Mouse (Mus musculus) CH12.LX (cell line): ENCODE measurements around the gene Trim9. TPM values are rescaled to one million over a fixed set of nuclear protein-coding genes. Genes with fewer than 3 reads are reported as not detected.

Experiments used
- DNase-seq: peaks from one replicate; pipeline ENCODE4 v3.0.0-alpha.2; 2013; ENCODE audit errors: extremely low read depth
- H3K27ac ChIP-seq: 2 replicates; pipeline ENCODE4 v1.5.1; 2012; ENCODE audit warnings: low read depth, mild to moderate bottlenecking, control low read depth, moderate library complexity; ENCODE audit not compliant: insufficient read depth
- H3K27me3 ChIP-seq: replicated peaks from 2 replicates; pipeline ENCODE3; 2012; ENCODE audit warnings: inconsistent platforms
- H3K36me3 ChIP-seq, 2 experiments: replicated peaks in 1 of 2; 2 replicates each; pipeline versions ENCODE3 to v1.6.1; 2012; ENCODE audit warnings: inconsistent platforms in 1 of 2, low read length in 1 of 2, mild to moderate bottlenecking in 1 of 2, mixed read lengths in 1 of 2, moderate library complexity in 1 of 2; ENCODE audit not compliant: control insufficient read depth in 1 of 2, insufficient read depth in 1 of 2
- H3K4me1 ChIP-seq, 2 experiments: 2 replicates each; pipeline ENCODE4 v1.6.1; 2012; ENCODE audit warnings: inconsistent platforms in 1 of 2, moderate library complexity in 1 of 2; ENCODE audit not compliant: insufficient read depth in 2 of 2, control insufficient read depth in 1 of 2
- H3K4me2 ChIP-seq: 2 replicates; pipeline ENCODE4 v1.6.1; 2012; ENCODE audit warnings: low read depth, mild to moderate bottlenecking, control low read depth; ENCODE audit not compliant: poor library complexity, insufficient read depth, severe bottlenecking
- H3K4me3 ChIP-seq, 3 experiments: fragments of 150-350 bp in 1 of 3; sonication (generic) in 1 of 3; replicated peaks in 1 of 3; 2 replicates each; pipeline versions ENCODE3 to v1.5.1; 2011 to 2012; ENCODE audit warnings: low read depth in 2 of 3, low read length in 2 of 3, mild to moderate bottlenecking in 2 of 3, moderate library complexity in 2 of 3, control low read depth in 1 of 3, improper control_type of control experiment in 1 of 3, inconsistent platforms in 1 of 3, mixed read lengths in 1 of 3; ENCODE audit not compliant: poor library complexity in 1 of 3
- H3K79me2 ChIP-seq: replicated peaks from 2 replicates; pipeline ENCODE4 v1.6.1; 2012; ENCODE audit warnings: mild to moderate bottlenecking, moderate library complexity; ENCODE audit not compliant: control insufficient read depth, poor library complexity, insufficient read depth, severe bottlenecking; ENCODE audit errors: extremely low read depth
- H3K9ac ChIP-seq: 2 replicates; pipeline ENCODE4 v1.6.1; 2012; ENCODE audit warnings: low read depth, mild to moderate bottlenecking, control low read depth, moderate library complexity; ENCODE audit not compliant: insufficient read depth
- H3K9me3 ChIP-seq: replicated peaks from 2 replicates; pipeline ENCODE3; 2012; ENCODE audit warnings: low read length, inconsistent platforms, mixed read lengths
- CTCF ChIP-seq, 2 experiments: IDR thresholded peaks in 1 of 2; conservative IDR thresholded peaks in 1 of 2; 2 replicates each; pipeline ENCODE4 v1.5.1; 2011 to 2012; ENCODE audit warnings: low read depth in 2 of 2, low read length in 2 of 2, improper control_type of control experiment in 1 of 2, inconsistent platforms in 1 of 2, mild to moderate bottlenecking in 1 of 2, moderate library complexity in 1 of 2
- E2F4 ChIP-seq: IDR thresholded peaks from 2 replicates; pipeline ENCODE4 v1.6.1; 2011; ENCODE audit warnings: low read depth, low read length, improper control_type of control experiment; ENCODE audit not compliant: insufficient replicate concordance
- ELF1 ChIP-seq: IDR thresholded peaks from 2 replicates; pipeline ENCODE4 v1.6.1; 2014; ENCODE audit warnings: low read depth, mild to moderate bottlenecking, inconsistent platforms, low read length, improper control_type of control experiment
- EP300 ChIP-seq: IDR thresholded peaks from 2 replicates; pipeline ENCODE4 v1.6.1; 2011; ENCODE audit warnings: low read length, improper control_type of control experiment
- ETS1 ChIP-seq: conservative IDR thresholded peaks from 2 replicates; pipeline ENCODE4 v1.6.1; 2012; ENCODE audit warnings: low read depth, mild to moderate bottlenecking, inconsistent platforms, low read length, improper control_type of control experiment, moderate library complexity
- HCFC1 ChIP-seq: IDR thresholded peaks from 2 replicates; pipeline ENCODE4 v1.6.1; 2012; ENCODE audit warnings: low read depth, mild to moderate bottlenecking, inconsistent platforms, low read length, improper control_type of control experiment
- JUN ChIP-seq: IDR thresholded peaks from 2 replicates; pipeline ENCODE4 v1.6.1; 2011; ENCODE audit warnings: low read depth, mild to moderate bottlenecking, low read length, improper control_type of control experiment, moderate library complexity; ENCODE audit not compliant: insufficient read depth
- KAT2A ChIP-seq: IDR thresholded peaks from 2 replicates; pipeline ENCODE4 v1.6.1; 2012; ENCODE audit warnings: low read length, improper control_type of control experiment, inconsistent platforms; ENCODE audit not compliant: insufficient replicate concordance
- MAFK ChIP-seq: IDR thresholded peaks from 2 replicates; pipeline ENCODE4 v1.6.1; 2011; ENCODE audit warnings: low read length, improper control_type of control experiment; ENCODE audit not compliant: insufficient replicate concordance
- MEF2A ChIP-seq: IDR thresholded peaks from 2 replicates; pipeline ENCODE4 v1.6.1; 2014; ENCODE audit warnings: low read depth, mild to moderate bottlenecking, inconsistent platforms, low read length, improper control_type of control experiment, borderline replicate concordance
- NRF1 ChIP-seq: IDR thresholded peaks from 2 replicates; pipeline ENCODE4 v1.6.1; 2014; ENCODE audit warnings: low read depth, mild to moderate bottlenecking, inconsistent platforms, low read length, improper control_type of control experiment, moderate library complexity
- PAX5 ChIP-seq: IDR thresholded peaks from 2 replicates; pipeline ENCODE4 v1.6.1; 2012; ENCODE audit warnings: low read length, inconsistent platforms, mixed read lengths
- POLR2A ChIP-seq: IDR thresholded peaks from 2 replicates; pipeline ENCODE4 v1.6.1; 2011; ENCODE audit warnings: low read depth, mild to moderate bottlenecking, improper control_type of control experiment, low read length
- POLR2AphosphoS2 ChIP-seq: IDR thresholded peaks from 2 replicates; pipeline ENCODE4 v1.6.1; 2011; ENCODE audit warnings: low read depth, low read length, improper control_type of control experiment
- RAD21 ChIP-seq: IDR thresholded peaks from 2 replicates; pipeline ENCODE4 v1.6.1; 2011; ENCODE audit warnings: low read depth, mild to moderate bottlenecking, low read length, improper control_type of control experiment, moderate library complexity
- RCOR1 ChIP-seq: conservative IDR thresholded peaks from 2 replicates; pipeline ENCODE4 v1.6.1; 2012; ENCODE audit warnings: low read depth, mild to moderate bottlenecking, inconsistent platforms, low read length, improper control_type of control experiment
- SIN3A ChIP-seq: IDR thresholded peaks from 2 replicates; pipeline ENCODE4 v1.6.1; 2012; ENCODE audit warnings: low read length, improper control_type of control experiment, inconsistent platforms
- SMC3 ChIP-seq: IDR thresholded peaks from 2 replicates; pipeline ENCODE4 v1.6.1; 2011; ENCODE audit warnings: low read depth, low read length, improper control_type of control experiment
- TCF12 ChIP-seq: IDR thresholded peaks from 2 replicates; pipeline ENCODE4 v1.6.1; 2014; ENCODE audit warnings: low read depth, mild to moderate bottlenecking, inconsistent platforms, low read length, improper control_type of control experiment
- UBTF ChIP-seq: IDR thresholded peaks from 2 replicates; pipeline ENCODE4 v1.6.1; 2012; ENCODE audit warnings: low read depth, mild to moderate bottlenecking, inconsistent platforms, low read length, improper control_type of control experiment, moderate library complexity
- USF1 ChIP-seq: IDR thresholded peaks from 2 replicates; pipeline ENCODE4 v1.6.1; 2014; ENCODE audit warnings: low read depth, mild to moderate bottlenecking, inconsistent platforms, low read length, improper control_type of control experiment
- ZC3H11A ChIP-seq: IDR thresholded peaks from 2 replicates; pipeline ENCODE4 v1.6.1; 2012; ENCODE audit warnings: low read depth, mild to moderate bottlenecking, inconsistent platforms, low read length, improper control_type of control experiment
- ZKSCAN1 ChIP-seq: IDR thresholded peaks from 2 replicates; pipeline ENCODE4 v1.6.1; 2012; ENCODE audit warnings: low read depth, inconsistent platforms, low read length, improper control_type of control experiment, borderline replicate concordance
- ZMIZ1 ChIP-seq: IDR thresholded peaks from 2 replicates; pipeline ENCODE4 v1.6.1; 2012; ENCODE audit warnings: low read depth, mild to moderate bottlenecking, inconsistent platforms, low read length, improper control_type of control experiment
- dilution Hi-C: fragments of 300-500 bp; cut with MboI; formaldehyde crosslinking; loops from 2 replicates; pipeline ENCODE4 v1.14.3; 2020; ENCODE audit warnings: low sequenced_read_pairs; ENCODE audit not compliant: extremely low pct_unique_long_range_greater_than_20kb, extremely low pct_ligation_motif_present
- in situ Hi-C: fragments of 300-500 bp; cut with MboI; formaldehyde crosslinking; loops from 3 replicates; pipeline ENCODE4 v1.14.3; 2019; ENCODE audit warnings: low sequenced_read_pairs, low pct_ligation_motif_present, low pct_unique_long_range_greater_than_20kb, mixed read lengths
- polyA plus RNA-seq: library from polyadenylated mRNA; unstranded; fragments of >175 nt; gene quantifications from 2 replicates; pipeline ENCODE4 v1.2.1, GENCODE M21; 2012; ENCODE audit warnings: low read depth; ENCODE audit not compliant: insufficient read length
- total RNA-seq, 2 experiments: library from RNA; depleted of rRNA; stranded (reverse); fragments of 300-350 nt in 1 of 2; fragments of >200 nt in 1 of 2; gene quantifications; 2 replicates each; pipeline ENCODE4 v1.2.3; 2012 to 2014

Trim9 gene
- total and polyA plus RNA-seq, 3 experiments, result 0.07 TPM; not detected in 2

DNA sequence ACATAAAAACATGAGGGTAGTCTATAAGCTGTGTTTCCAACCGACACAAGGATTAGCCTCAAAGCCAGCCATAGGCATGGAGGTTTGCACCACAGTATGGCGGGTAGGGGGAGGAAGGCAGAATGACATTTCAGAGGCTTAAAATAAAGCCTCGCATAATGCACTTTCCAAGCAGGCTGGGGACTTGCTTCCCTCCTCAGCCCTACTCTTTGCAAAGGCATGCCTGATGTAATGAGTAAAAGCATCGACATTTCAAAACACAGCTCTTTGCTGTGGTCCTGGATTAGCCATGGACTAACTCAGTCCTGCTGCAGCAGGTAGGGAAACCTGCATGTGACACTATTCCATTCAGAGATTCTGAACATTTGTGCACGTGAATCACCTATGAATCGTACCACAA is 77.7 kb downstream of the Trim9 start:
- TF ChIP-seq JUN, result no peak
- TF ChIP-seq KAT2A, result no peak
- no peak for TF ChIP-seq CTCF (conservative IDR thresholded peaks at IDR 0.05 in 1 of 2, IDR thresholded peaks at IDR 0.05 in 1 of 2; ENCODE audit: low read depth in 2 of 2, low read length in 2 of 2)
- TF ChIP-seq SIN3A, result no peak
- no peak for TF ChIP-seq RCOR1
- no peak for TF ChIP-seq SMC3
- H3K9me3 ChIP-seq, result no peaks in the 10 kb centered on the region
- in situ Hi-C loops (no loop called here), dilution Hi-C loops (no loop called here)
- no peak overlapping the region for H3K27ac ChIP-seq
- no peak overlapping the region for H3K4me2 ChIP-seq
- H3K9ac ChIP-seq, result no peak overlapping the region
- H3K4me1 ChIP-seq, result peaks cover 4 to 17% of the 10 kb centered on the region in 2 experiments; a peak in 2 of 4 replicates
- no peaks in the 10 kb centered on the region for H3K27me3 ChIP-seq
- no peak overlapping the region for H3K4me3 ChIP-seq
- H3K79me2 ChIP-seq, result no peaks in the 10 kb centered on the region
- no peaks in the 10 kb centered on the region for H3K36me3 ChIP-seq
- DNase-seq, result no peak

GRCm38 (mm10) chr12:70267314-70267713 is 80.1 kb downstream of the Trim9 start:
- in situ Hi-C loops (no loop called here), dilution Hi-C loops (no loop called here)
- H3K9ac ChIP-seq, result no peak overlapping the region
- peak overlapping the region; percentile 33; the same call in 1 of the 2 replicates for H3K4me2 ChIP-seq
- no peak overlapping the region for H3K4me3 ChIP-seq
- H3K4me1 ChIP-seq, result peaks cover 4 to 17% of the 10 kb centered on the region in 2 experiments; a peak in 2 of 4 replicates
- no peak for DNase-seq
- no peaks in the 10 kb centered on the region for H3K27me3 ChIP-seq
- no peaks in the 10 kb centered on the region for H3K9me3 ChIP-seq
- H3K79me2 ChIP-seq, result no peaks in the 10 kb centered on the region
- TF ChIP-seq E2F4 (no peak), MEF2A (no peak), SMC3 (no peak), EP300 (no peak), MAFK (no peak), USF1 (no peak), NRF1 (no peak), ZC3H11A (no peak), UBTF (no peak), TCF12 (no peak), POLR2A (no peak), ZMIZ1 (no peak), HCFC1 (no peak), PAX5 (no peak), POLR2AphosphoS2 (no peak), ETS1 (no peak), RAD21 (no peak), ELF1 (no peak), ZKSCAN1 (no peak)
- TF ChIP-seq, all 38 proteins: peak for 0
- Histone ChIP-seq H3K27ac (no peak overlapping the region), H3K36me3 (no peaks in the 10 kb centered on the region)
